Mouse (Mus musculus) CH12.LX (cell line): ENCODE results near the gene Lrrn4cl.

Source experiments
- BHLHE40 ChIP-seq: IDR thresholded peaks from 2 replicates; pipeline ENCODE4 v1.6.1; 2011; ENCODE audit warnings: mild to moderate bottlenecking, low read depth, low read length, improper control_type of control experiment
- CTCF ChIP-seq, 2 experiments: IDR thresholded peaks in 1 of 2; conservative IDR thresholded peaks in 1 of 2; 2 replicates each; pipeline ENCODE4 v1.5.1; 2011 to 2012; ENCODE audit warnings: low read depth in 2 of 2, low read length in 2 of 2, improper control_type of control experiment in 1 of 2, inconsistent platforms in 1 of 2, mild to moderate bottlenecking in 1 of 2, moderate library complexity in 1 of 2
- POLR2AphosphoS2 ChIP-seq: IDR thresholded peaks from 2 replicates; pipeline ENCODE4 v1.6.1; 2011; ENCODE audit warnings: low read depth, low read length, improper control_type of control experiment
- RCOR1 ChIP-seq: conservative IDR thresholded peaks from 2 replicates; pipeline ENCODE4 v1.6.1; 2012; ENCODE audit warnings: low read depth, mild to moderate bottlenecking, inconsistent platforms, low read length, improper control_type of control experiment
- TCF12 ChIP-seq: IDR thresholded peaks from 2 replicates; pipeline ENCODE4 v1.6.1; 2014; ENCODE audit warnings: low read depth, mild to moderate bottlenecking, inconsistent platforms, low read length, improper control_type of control experiment
- ZNF384 ChIP-seq: IDR thresholded peaks from 2 replicates; pipeline ENCODE4 v1.6.1; 2012; ENCODE audit warnings: low read depth, low read length, improper control_type of control experiment, inconsistent platforms

- TF ChIP-seq CTCF (conservative IDR thresholded peaks at IDR 0.05 in 1 of 2, IDR thresholded peaks at IDR 0.05 in 1 of 2; ENCODE audit: low read depth in 2 of 2, low read length in 2 of 2) (no peak), TCF12 (no peak), POLR2AphosphoS2 (no peak), BHLHE40 (no peak), RCOR1 (no peak), ZNF384 (no peak)
Observed at GRCm38 (mm10) chr19:8881034-8881392, 30.4 kb downstream of the Lrrn4cl start.
